Mouse (Mus musculus) NIH3T3 (cell line): ENCODE measurements around the gene Tyk2.
A peak's percentile ranks its signal among the peaks of the same experiment; 100 is the strongest.

Experiments used
- DNase-seq: peaks from one replicate; pipeline ENCODE4 v3.0.0-alpha.2; 2012; ENCODE audit warnings: low read depth

The Tyk2 gene

GRCm38 (mm10) chr9:21149654-21150419 is 18.8 kb upstream of the Tyk2 start, which contains the start of gene Cdc37:
Cdc37 (minus strand) TSS chr9:21149982.
- DNase-seq = peak; percentile 95

- no peak for DNase-seq
Measured at GRCm38 (mm10) chr9:21149077-21149653, 18.1 kb upstream of the Tyk2 start.

- no peak for DNase-seq
Measured at GRCm38 (mm10) chr9:21148427-21148826, 17.4 kb upstream of the Tyk2 start.

- DNase-seq = no peak
Measured at GRCm38 (mm10) chr9:21146722-21147121, 15.7 kb upstream of the Tyk2 start.

- DNase-seq = no peak
Measured at GRCm38 (mm10) chr9:21145431-21145830, 14.4 kb upstream of the Tyk2 start.

- no peak for DNase-seq
Measured at GRCm38 (mm10) chr9:21144361-21144760, 13.3 kb upstream of the Tyk2 start.

GRCm38 (mm10) chr9:21141922-21142321 is 10.9 kb upstream of the Tyk2 start:
- no peak for DNase-seq

- peak; percentile 69 for DNase-seq
Measured at GRCm38 (mm10) chr9:21138386-21138785, 7.3 kb upstream of the Tyk2 start.

GRCm38 (mm10) chr9:21137229-21137628 is 6.2 kb upstream of the Tyk2 start:
- peak; percentile 83 for DNase-seq

- DNase-seq = no peak
Measured at GRCm38 (mm10) chr9:21136401-21136800, 5.4 kb upstream of the Tyk2 start.

- DNase-seq = no peak
Measured at GRCm38 (mm10) chr9:21135941-21136381, 4.9 kb upstream of the Tyk2 start.

GRCm38 (mm10) chr9:21135329-21135890 is 4.4 kb upstream of the Tyk2 start:
- DNase-seq = peak; percentile 28

- DNase-seq = peak; percentile 94
Measured at GRCm38 (mm10) chr9:21134595-21135328, 3.7 kb upstream of the Tyk2 start.

GRCm38 (mm10) chr9:21133064-21133707 is 2.1 kb upstream of the Tyk2 start:
- no peak for DNase-seq

GRCm38 (mm10) chr9:21132102-21132775 is 1.2 kb upstream of the Tyk2 start:
- peak; percentile 36 for DNase-seq

- DNase-seq = peak; percentile 67
Measured at GRCm38 (mm10) chr9:21126259-21126627, 4.8 kb downstream of the Tyk2 start.

GRCm38 (mm10) chr9:21125502-21126258 is 5.4 kb downstream of the Tyk2 start:
- no peak for DNase-seq

GRCm38 (mm10) chr9:21124837-21125236 is 6.2 kb downstream of the Tyk2 start:
- no peak for DNase-seq

- DNase-seq = no peak
Measured at GRCm38 (mm10) chr9:21121483-21121882, 9.6 kb downstream of the Tyk2 start.

GRCm38 (mm10) chr9:21117073-21117472 is 14.0 kb downstream of the Tyk2 start:
- DNase-seq = no peak

- no peak for DNase-seq
Measured at GRCm38 (mm10) chr9:21115105-21115504, 15.9 kb downstream of the Tyk2 start.
